Mouse (Mus musculus) cerebellum, postnatal 36 days (tissue): Measurements from ENCODE around the gene Parp11.
"Not testable (repeated sequence)": the region's sequence is repeated elsewhere in the genome, so short reads cannot be mapped to it uniquely, and the experiment has no call there.

Source experiments
- DNase-seq, 2 experiments: peaks; one replicate each; pipeline ENCODE4 v3.0.0; 2021 to 2022; ENCODE audit warnings: mixed read lengths in 2 of 2

Parp11 gene

GRCm38 (mm10) chr6:127496841-127497656 lies 50.4 kb downstream of the Parp11 start:
- peak; percentile 14 to 31 for DNase-seq

- DNase-seq, result no peak
These were observed 53.5 kb downstream of the Parp11 start for GRCm38 (mm10) chr6:127500119-127500518.

DNA sequence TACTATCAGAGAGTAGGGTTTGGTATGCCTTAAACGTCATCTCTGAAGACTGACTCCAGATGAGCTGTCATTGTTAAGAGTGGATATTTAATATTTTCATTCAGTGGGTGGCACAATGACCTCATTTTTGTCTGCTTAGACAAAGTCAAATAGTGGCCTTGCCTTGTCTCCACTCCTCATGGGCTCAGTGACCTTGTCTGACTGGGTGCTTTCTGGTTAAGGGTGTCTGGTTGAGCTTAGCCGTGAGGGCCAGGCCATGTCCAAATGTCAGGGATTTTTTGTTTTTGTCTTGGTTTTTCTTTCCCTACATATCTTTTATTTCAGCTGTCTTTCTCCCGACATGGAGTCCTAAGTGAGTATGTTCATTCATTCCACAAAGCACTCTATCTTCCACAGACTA lies 54.2 kb downstream of the Parp11 start:
- no peak for DNase-seq

DNA sequence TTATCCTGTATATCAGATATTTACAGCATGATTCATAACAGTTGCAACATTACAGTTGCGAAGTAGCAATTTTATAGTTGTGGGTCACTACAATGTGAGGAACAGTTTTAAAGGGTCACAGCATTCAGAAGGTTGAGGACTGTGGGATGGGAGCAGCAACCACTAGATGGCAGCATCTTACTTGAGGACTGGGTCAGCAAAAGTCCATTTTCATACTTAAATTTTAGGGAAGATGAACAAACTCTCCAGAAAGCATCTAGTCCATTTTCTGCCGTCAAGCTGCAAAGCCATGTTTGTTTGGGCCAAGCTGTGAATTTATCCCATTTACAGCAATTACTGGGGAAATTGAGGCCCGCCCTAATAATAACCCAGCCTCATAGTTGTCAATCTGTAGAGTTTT lies 55.9 kb downstream of the Parp11 start:
- peak; percentile 47 to 57 for DNase-seq

DNA sequence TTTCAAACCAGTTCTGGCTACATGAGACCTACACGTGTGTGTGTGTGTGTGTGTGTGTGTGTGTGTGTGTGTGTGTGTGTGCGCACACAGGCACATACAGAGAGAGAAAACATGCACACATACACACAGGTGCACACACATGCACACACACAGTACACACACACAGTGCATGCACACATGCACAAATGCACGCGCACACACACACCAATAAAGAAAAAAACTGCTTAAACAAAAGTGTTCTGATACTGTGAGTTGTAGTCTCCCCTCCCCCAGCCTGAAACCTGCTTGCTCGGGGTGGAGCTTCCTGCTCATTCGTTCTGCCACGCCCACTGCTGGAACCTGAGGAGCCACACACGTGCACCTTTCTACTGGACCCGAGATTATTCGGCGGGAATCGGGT lies 67.1 kb downstream of the Parp11 start:
- not testable (repeated sequence) for DNase-seq

- DNase-seq, result no peak
These were observed 74.5 kb downstream of the Parp11 start for GRCm38 (mm10) chr6:127521176-127521575.

GRCm38 (mm10) chr6:127522326-127522725 lies 75.7 kb downstream of the Parp11 start:
- DNase-seq, result no peak

GRCm38 (mm10) chr6:127524442-127524841 lies 77.8 kb downstream of the Parp11 start:
- DNase-seq, result peak; percentile 33 to 37

- DNase-seq, result no peak
These were observed 82.0 kb downstream of the Parp11 start for GRCm38 (mm10) chr6:127528625-127529024.

- peak; percentile 91 to 93 for DNase-seq
These were observed 82.8 kb downstream of the Parp11 start for GRCm38 (mm10) chr6:127529451-127529850.

DNA sequence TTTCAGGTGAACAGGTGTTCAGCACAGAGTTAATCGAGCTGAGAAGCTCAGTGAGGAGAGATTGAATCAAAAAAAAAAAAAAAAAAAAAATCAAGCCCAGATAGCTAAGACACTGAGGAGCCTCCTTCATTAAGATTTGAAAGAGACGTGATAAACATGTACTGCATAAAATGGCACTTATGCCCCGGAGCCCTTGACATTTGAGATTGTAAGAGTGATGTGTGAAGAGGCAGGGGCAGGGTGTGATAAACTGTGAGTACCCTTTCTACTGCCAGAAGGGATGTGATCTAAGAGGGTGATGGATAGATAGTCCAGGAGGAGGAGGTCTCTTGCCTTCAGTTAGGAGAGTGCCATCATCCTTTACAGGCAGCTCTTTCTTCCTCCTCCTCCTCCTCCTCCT lies 83.6 kb downstream of the Parp11 start:
- no peak for DNase-seq

GRCm38 (mm10) chr6:127531412-127532205 lies 85.0 kb downstream of the Parp11 start:
- DNase-seq, result no peak

DNA sequence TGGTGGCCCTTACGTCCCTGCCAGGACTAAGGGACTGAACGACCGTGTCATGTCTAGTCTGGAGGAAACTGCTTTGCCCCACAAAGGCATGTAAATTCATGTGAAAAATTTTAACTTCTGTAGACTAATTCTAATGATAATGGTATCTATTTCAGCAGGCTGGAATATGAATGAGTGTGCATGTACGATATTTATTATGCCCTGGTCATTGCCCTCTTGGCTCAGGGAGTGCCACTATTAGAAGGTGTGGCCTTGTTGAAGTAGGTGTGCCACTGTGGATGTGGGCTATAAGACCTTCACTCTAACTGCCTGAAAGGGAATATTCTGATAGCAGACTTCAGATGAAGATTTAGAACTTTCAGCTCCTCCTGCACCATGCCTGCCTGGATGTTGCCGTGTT lies 85.7 kb downstream of the Parp11 start:
- DNase-seq, result no peak

DNA sequence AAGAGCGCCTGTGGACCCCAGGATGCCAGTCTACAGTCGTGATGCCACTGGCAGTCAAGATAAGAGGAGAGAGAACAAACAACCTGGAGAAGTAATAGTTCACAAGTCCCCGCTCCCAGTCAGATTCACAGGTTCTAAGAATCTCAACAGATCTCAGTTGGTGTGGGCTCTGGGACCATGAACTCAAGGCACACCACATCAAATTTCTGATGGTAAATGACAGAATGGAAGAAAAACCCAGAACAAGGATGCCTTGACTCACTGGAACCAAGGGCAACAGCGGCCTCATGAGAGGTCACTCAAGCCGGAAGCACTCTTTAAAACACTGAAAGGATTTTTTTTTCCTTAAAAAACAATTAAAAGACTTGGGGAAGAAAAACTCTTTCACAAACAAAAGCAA lies 87.1 kb downstream of the Parp11 start:
- DNase-seq, result no peak

- DNase-seq, result no peak
These were observed 90.4 kb downstream of the Parp11 start for GRCm38 (mm10) chr6:127537035-127537434.

DNA sequence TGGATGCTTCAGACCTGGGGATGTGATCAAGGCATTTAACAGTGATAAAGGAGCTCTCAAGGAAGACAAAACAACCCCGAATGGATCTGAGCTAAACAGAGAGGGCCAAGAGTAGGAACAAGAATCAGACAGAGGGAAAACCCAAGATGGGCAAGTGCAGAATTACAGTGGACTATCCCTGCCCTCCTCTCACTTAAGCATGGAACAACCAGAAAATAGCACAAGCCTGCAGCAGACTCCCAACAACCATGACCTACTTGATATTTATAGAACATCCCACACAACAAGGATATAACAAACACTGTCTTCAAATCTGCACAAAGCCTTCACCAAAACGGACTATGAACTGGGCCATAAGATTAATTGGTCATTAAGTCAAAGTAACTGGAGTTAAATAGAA lies 91.5 kb downstream of the Parp11 start:
- no peak for DNase-seq

- DNase-seq, result no peak
These were observed 92.6 kb downstream of the Parp11 start for GRCm38 (mm10) chr6:127539226-127539625.

DNA sequence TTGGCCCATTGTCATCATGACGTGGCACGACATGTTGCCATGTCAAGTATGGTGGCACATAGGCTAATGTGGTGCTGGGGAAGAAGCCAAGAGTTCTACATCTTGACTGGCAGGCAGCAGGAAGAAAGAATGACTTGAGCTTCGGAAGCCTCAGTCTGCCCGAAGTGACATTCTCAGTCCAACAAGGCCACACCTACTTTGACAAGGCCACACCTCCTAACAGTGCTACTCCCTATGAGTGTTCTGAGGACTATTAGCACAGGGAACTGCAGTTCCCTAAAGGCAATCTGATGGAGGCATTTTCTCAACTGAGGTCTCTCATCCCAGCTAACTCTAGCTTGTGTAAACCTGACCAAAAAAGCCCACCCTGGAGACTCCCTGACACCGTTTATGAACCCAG lies 93.0 kb downstream of the Parp11 start:
- DNase-seq, result no peak

DNA sequence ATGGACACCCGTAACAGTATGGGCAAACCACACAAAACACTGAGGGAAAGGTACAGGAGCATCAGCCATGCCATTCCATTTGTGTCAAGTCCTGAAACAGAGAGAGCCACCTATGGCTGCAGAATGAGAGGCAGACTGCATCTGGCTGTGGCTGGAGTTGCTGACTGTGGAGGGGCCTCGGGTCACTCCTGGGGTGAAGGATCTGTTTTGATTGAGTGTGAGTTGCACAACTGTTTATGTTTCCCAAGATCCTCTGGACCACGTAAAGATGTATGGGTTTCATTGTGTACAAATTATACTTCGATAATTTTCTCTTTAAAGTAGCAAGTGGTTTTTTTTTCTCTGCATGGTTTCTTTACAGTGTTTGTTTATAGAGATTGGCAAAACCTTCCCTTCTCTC lies 93.9 kb downstream of the Parp11 start:
- no peak for DNase-seq

GRCm38 (mm10) chr6:127541617-127542374 lies 95.2 kb downstream of the Parp11 start:
- peak; percentile 29 to 55 for DNase-seq
